In genomic region chr14:11578492-11578967, GRCm38 (mm10) we compare ENCODE assay signal across 9 mouse cellular contexts. TPM values are rescaled to one million over a fixed set of nuclear protein-coding genes. Genes with fewer than 3 reads are reported as not detected.
DNase-seq lines count a peak whose midpoint lies in the region; ATAC-seq lines count a peak whose summit lies in the region.
"Had no signal": no experiment of that assay in that cellular context is flagged by ENCODE, and none has a peak within 500 bp of the region (broad histone marks: within the 10 kb centered on the region; RNA-seq: fewer than 3 reads in every experiment).

No protein-coding gene starts in this region.

- H3K27ac ChIP-seq in embryonic facial prominence, embryonic 10.5 days (replicated peaks): peak overlapping the region; percentile 48; the same call in 1 of the 2 replicates
- peak overlapping the region; percentile 28; the same call in 1 of the 2 replicates for H3K27ac ChIP-seq in heart, embryonic 15.5 days

- no peak overlapping the region for H3K4me3 ChIP-seq in embryonic facial prominence, embryonic 10.5 days
- no peak overlapping the region for H3K4me3 ChIP-seq in heart, embryonic 15.5 days

- DNase-seq in lung, postnatal 14 days: peak; percentile 50
- DNase-seq in lung, postnatal 25 days (ENCODE audit: low spot score): no peak
- no peak for DNase-seq in embryonic facial prominence, embryonic 10.5 days (ENCODE audit: low spot score)
- peak; percentile 25 for DNase-seq in ovary, postnatal 14 days (ENCODE audit: low spot score)
- DNase-seq in frontal cortex, postnatal 14 days (ENCODE audit: low spot score in 2 of 2): no peak
- DNase-seq in cerebellum, adult 8-10 months: no peak
- DNase-seq: cerebellum, adult 11-12 months had no signal

- H3K4me1 ChIP-seq in embryonic facial prominence, embryonic 10.5 days: peaks cover 43% of the 10 kb centered on the region
- peaks cover 15% of the 10 kb centered on the region for H3K4me1 ChIP-seq in heart, embryonic 15.5 days (replicated peaks)

- H3K9me3 ChIP-seq in embryonic facial prominence, embryonic 10.5 days: 0 out of 2 replicates have a peak, but pooled peaks cover 10% of the 10 kb centered on the region
- no peaks in the 10 kb centered on the region for H3K9me3 ChIP-seq in heart, embryonic 15.5 days (replicated peaks)

- no peak overlapping the region; the same call in 1 of the 2 replicates for H3K9ac ChIP-seq in heart, embryonic 15.5 days

- WGBS in embryonic facial prominence, embryonic 10.5 days: 42% methylated on average over 6 of the region's 6 CpGs
- WGBS in heart, embryonic 15.5 days: 30% methylated on average over 6 of the region's 6 CpGs

- peaks cover 7% of the 10 kb centered on the region for H3K36me3 ChIP-seq in embryonic facial prominence, embryonic 10.5 days (replicated peaks)
- no peaks in the 10 kb centered on the region for H3K36me3 ChIP-seq in heart, embryonic 15.5 days

- H3K27me3 ChIP-seq in embryonic facial prominence, embryonic 10.5 days (replicated peaks; ENCODE audit: low read depth, poor library complexity, severe bottlenecking): no peaks in the 10 kb centered on the region
- H3K27me3 ChIP-seq in heart, embryonic 15.5 days: no peaks in the 10 kb centered on the region
- H3K27me3 ChIP-seq: Patski had no signal

- peak overlapping the region; percentile 22; the same call in 1 of the 2 replicates for H3K4me2 ChIP-seq in heart, embryonic 15.5 days

- ATAC-seq in heart, embryonic 15.5 days (replicated peaks; ENCODE audit: insufficient number of reproducible peaks, insufficient read depth, low FRiP score, low read depth): no peak
- ATAC-seq: Patski had no signal

RNA-seq across cellular contexts. Expression of gene Ptprg, which starts 25.2 kb away (rescaled TPM):
- polyA plus RNA-seq in embryonic facial prominence, embryonic 10.5 days (2016; fragmentation: Nextera tagmentation; extraction: Ambion mirVana): 36.3 and 40.7 TPM in 2 replicates
- 16.4 and 17.3 TPM in 2 replicates for polyA plus RNA-seq in heart, embryonic 15.5 days (2015; fragmentation: Nextera tagmentation; extraction: Ambion mirVana)

Comparison
In these comparisons a context has a peak if more than half of its experiments do, and no peak if none do; other contexts are left out.
1. DNase-seq: peak in lung, postnatal 14 days (single experiment) and ovary, postnatal 14 days (single experiment); none in lung, postnatal 25 days (single experiment), embryonic facial prominence, embryonic 10.5 days (single experiment), frontal cortex, postnatal 14 days (0 of 2) and cerebellum, adult 8-10 months (single experiment).